Mouse (Mus musculus) MEL-GATA-1-ER (cell line): ENCODE results near the gene Trub2.
"Not testable (repeated sequence)": the region's sequence is repeated elsewhere in the genome, so short reads cannot be mapped to it uniquely, and the experiment has no call there.

Experiments used
- DNase-seq: peaks from one replicate; pipeline ENCODE4 v3.0.0-alpha.2; 2012; ENCODE audit warnings: low read depth; ENCODE audit errors: extremely low read depth

Trub2 gene

GRCm38 (mm10) chr2:29781256-29781655, 7.0 kb downstream of the Trub2 start:
- not testable (repeated sequence) for DNase-seq

GRCm38 (mm10) chr2:29773323-29773722, 15.0 kb downstream of the Trub2 start:
- no peak for DNase-seq

DNA sequence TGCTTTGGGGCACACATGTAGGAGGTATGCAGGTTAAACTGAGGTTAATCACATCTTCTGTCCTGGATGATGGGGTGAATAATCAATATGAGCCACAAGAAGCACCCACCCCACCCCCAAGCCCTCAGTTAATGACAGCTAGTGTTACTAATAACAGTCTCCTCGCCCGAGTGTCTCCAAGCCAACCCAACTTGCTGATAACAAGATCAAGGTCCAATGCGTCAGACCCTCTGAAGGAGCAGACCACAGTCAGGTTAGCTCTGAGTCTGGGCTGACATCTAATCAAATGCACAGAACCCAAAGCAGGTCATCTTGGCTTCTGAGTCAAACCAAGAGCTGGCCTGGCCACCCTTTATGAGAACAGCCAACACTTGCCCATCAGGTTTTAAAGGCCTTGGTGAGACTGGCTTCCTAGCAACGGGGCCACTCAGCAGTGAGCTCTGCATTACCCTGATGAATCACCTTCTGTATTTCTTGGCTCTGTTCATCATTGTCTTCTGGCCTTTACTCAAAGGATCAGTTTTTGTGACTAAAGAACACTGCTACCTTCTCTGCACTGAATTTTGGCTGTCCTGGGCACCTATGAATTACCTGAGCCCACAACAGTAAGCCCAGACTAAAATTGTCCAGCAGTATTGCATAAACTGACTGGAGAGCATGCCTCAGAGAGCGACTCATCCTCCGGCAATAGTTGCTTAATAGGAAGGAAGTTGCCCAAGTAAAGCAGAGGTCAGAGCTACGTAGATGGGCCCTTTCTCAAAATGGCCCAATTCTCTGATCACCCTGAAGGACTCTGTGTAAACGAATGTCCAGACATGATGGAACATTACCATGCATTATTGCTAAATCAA, 16.5 kb downstream of the Trub2 start:
- DNase-seq: no peak

DNA sequence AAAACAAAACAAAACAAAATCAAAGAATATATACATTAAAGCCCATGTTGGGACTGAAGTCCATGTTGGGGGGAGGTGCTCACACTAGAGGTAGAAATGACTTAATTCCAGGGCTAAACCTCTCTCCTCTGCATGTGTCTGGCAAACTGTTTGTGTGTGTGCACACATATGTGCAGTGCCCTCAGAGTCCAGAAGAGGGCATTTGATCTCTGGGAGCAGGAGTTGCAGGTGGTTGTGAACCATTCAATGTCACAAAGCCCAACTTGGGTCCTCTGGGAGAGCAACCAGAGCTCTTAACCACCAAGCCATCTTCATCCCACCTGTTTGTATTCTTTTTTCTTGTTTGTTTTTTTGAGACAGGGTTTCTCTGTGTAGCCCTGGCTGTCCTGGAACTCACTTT, 18.1 kb downstream of the Trub2 start:
- peak; percentile 22 for DNase-seq

DNA sequence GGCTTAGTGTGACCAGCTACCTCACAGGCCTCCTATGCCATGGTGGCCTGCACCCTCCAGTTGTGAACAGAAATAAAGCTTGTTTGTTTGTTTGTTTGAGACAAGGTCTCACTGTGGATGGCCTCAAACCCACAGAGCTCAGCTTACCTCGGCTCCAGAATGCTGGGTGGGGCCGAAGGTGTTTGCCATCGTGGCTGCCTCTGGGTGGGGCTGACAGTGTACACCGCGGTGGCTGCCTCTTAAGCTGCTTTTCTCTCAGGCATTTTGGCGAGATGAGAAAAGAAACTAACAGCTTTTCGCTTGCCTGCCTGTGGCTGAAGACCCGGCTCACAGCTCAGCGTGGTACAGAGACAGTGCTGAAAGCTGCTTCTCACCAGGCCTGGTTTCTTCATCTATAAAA, 19.4 kb downstream of the Trub2 start:
- DNase-seq: no peak

- no peak for DNase-seq
Measured at GRCm38 (mm10) chr2:29767976-29768709, 20.2 kb downstream of the Trub2 start.

DNA sequence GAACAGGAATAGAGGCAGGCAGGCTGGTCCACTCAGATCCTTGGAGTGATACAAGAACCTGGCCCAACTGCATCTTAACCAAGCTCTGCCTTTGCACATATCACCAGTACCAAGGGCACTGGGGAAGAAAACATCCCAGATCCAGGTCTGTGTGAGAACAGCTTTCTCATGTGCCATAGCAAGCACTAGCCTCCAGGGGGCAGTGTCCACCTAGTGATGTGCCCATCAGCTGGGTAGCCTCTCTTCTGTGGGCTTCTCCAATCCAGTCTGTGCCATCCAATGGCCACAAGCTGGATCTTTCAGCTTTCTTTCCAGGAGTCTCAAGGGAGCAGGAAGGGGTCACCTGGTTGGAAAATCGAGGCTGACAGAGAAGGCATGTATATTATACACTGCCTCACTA, 23.5 kb downstream of the Trub2 start:
- DNase-seq: peak; percentile 20

DNA sequence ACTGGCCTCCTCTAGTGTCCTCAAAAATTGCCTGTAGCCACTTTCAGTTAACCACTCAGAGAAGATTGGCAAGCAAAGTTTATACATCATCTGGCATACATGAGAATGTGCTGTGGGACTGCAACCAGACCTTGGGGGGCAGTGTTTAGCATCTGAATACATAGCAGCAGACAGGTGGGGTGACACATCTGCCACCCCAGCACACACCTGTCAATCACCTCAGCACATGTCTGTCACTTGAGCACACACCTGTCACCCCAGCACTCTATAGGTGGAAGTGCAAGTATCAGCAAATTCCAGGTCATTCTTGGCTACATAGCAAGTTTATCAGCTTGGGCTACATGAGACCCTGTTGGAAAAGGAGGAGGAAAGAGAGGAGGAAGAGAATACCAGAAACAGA, 32.6 kb downstream of the Trub2 start:
- DNase-seq: no peak

DNA sequence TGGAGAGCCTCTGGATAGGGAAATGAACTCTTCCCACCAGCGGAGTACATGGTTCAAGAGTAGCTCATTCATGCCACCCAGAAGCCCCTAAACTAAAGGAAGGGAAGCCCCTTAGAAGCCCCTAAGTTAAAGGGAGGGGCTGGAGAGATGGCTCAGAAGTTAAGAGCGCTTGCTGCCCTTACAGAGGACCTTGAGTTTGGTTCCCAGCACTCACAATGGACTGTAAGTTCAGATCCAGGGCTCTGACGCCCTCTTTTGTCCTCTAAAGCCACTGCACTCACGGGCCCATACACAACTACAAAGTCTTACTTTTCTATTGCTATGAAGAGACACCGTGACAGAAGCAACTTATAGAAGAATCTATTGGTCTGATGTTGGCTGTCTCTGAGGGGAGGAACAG, 35.9 kb downstream of the Trub2 start:
- no peak for DNase-seq

- no peak for DNase-seq
Measured at GRCm38 (mm10) chr2:29751497-29751896, 36.8 kb downstream of the Trub2 start, which contains the start of gene Gm13420. Gm13420 (minus strand) TSS chr2:29751685.

DNA sequence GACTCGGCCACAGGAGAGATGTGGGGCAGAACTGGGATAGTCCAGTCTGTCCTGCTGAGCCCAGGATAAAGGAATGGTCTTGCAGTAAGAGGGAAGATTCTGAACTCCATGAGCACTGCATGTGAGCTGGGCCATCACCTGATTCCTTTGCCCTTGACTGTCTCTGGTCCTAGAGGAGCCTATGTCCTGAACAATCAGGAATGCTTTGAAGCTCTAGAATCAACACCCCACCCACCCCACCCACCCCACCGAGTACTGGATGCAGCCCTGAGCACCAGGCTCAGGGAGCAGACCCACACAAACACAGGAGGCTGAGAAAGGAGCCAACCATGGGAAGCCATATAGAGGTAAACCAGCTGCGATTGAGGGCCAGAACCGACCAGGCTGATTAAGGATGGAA, 39.8 kb downstream of the Trub2 start:
- DNase-seq: no peak

- DNase-seq: no peak
Measured at GRCm38 (mm10) chr2:29747852-29748251, 40.5 kb downstream of the Trub2 start.

DNA sequence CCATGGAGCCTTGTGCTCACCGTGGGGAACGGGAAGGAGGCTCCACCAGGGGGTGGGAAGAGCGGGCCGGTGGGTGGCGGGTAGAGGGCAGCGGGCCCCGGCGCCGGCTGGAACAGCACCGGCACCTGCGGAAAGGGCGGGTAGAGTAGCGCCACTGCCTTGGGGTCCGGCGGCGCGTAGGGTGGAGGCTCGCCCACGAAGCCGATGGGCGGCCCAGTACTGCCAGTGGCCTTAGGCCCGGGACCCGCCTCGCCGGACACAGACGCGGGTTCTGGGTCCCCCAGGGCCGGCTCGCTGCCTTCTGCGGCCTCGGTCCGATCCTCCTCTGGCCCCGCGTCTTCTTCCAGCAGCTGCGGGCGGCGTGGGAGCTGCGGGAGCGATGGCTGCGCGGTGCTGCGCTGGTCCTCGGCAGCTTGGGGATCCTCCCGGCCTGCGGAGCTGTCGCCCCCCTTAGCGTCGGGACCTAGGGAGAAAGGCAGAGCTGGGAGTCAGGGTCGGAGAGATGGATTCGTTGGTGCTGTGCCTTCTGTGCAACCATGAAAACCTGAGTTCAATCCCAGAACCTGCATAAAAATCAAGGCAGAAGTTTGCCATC, 41.0 kb downstream of the Trub2 start:
- DNase-seq: no peak

GRCm38 (mm10) chr2:29744256-29744655, 44.0 kb downstream of the Trub2 start:
- DNase-seq: no peak

GRCm38 (mm10) chr2:29741207-29741606, 47.1 kb downstream of the Trub2 start:
- no peak for DNase-seq

DNA sequence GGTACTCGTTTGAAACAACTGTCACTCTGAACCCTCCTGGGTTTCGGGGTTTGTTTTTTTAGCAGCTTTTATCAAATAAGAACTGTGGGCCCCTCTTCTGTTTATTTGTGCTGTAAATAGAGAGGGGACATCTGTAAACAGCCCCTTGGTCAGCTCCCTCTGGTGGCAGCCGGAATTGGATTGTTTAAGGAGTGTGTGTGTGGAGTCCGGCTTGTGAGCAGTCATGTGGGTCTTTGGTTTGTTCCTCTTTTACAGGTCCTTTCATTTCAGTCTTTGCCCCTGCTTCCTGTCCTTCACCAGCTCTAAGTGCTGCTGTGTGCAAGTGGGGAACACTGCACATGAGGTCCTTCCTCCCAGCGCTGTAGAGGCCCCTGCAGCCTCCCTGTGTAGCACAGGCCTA, 48.9 kb downstream of the Trub2 start:
- no peak for DNase-seq

DNA sequence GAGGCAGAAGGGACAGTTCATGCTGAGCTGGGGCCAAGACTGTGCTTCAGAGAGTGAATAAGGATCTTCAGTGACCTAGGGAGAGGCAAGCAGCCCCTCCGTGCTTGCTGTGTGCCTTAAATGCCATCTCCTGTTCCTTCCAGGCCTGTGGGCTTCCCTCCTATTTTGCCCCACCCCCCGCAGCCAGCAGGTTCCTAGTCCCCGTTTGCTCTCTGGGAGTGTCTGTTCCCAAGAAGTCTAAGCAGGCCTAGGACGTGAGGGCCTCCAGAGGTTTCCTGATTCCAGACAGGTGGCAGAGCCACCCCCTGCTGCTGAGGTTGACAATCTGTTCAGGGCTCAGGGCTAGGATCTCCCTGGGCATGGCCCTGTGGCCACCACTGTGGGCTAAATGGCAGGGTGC, 49.5 kb downstream of the Trub2 start:
- DNase-seq: no peak

DNA sequence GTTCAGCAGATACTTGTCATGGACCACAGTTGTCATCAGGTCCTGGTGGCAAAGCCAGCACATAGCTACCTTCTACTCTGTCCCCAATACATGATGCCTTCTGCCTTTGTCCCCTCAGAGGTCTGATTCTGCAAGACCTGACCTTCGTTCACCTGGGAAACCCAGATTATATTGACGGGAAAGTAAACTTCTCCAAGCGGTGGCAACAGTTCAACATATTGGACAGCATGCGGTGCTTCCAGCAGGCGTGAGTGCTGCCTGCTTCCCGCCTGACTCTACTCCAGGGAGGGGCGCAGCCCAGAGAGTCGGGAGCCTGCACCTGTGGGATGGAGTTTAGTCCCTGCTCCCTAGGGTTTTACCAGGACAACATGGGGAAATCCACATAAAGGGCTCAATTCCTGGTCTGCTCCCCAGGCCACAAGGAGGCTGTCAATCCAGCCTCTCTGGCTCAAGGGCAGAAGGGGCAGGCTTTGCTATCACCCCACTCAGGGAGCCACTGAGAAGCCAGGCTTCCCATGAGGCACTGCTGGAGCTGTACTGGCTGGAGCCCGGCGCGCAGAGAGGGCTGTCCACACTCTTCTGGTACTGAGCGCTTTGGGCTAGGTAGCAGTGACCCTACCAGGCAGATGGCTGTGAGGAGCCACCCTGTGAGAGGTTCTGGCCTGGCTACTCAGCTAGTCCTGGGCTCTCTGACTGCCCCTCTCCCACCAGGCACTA, 50.9 kb downstream of the Trub2 start:
- DNase-seq: no peak

- DNase-seq: no peak
Measured at GRCm38 (mm10) chr2:29735708-29736107, 52.6 kb downstream of the Trub2 start.

- DNase-seq: no peak
Measured at GRCm38 (mm10) chr2:29733348-29733747, 55.0 kb downstream of the Trub2 start.

DNA sequence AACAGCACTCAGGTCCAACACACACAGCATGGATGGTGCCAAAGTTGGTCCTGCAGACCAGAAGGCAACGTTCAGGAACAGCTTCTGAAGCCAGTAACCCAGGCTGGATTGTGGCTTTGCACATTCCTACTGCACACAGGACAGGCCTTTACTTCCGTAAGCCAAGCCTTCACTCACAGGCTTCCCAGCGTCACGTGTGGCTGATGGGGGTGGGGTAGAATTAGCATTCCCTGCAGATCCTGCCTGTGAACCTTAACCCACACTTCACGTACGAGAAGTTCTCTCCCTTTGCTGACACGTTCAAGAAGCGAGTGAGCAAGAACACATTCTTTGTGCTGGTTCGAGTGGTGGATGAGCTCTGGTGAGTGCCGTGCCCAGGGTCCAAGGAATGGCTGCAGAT, 55.7 kb downstream of the Trub2 start:
- DNase-seq: no peak

- no peak for DNase-seq
Measured at GRCm38 (mm10) chr2:29731545-29731944, 56.8 kb downstream of the Trub2 start.
